Mouse (Mus musculus) thymus, postnatal 4 days (tissue): ENCODE results near the gene Rpl35a.
"Not testable (repeated sequence)": the region's sequence is repeated elsewhere in the genome, so short reads cannot be mapped to it uniquely, and the experiment has no call there.

Experiments used
- DNase-seq: peaks from one replicate; pipeline ENCODE4 v3.0.0; 2021

Rpl35a gene

DNA sequence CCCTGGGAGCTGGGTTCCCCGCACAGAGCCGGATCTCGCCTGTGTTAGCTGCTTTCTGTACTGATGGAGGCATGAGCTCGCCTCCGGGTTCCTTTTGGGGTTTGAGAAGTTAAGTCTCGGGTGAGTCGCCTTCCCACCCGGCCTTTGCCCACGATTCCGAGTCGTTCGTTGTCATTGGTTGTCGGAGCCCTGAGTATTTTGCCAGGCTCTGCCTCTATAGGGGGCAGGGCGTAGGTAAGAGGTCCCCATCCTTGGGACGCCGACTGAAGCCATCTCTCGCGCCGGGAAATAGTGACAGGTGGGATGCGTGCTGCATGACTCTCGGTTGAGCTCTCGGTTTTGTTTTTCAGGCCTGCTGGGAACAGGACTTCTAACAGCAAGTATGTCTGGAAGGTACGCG lies 533 bp downstream of the Rpl35a start:
- no peak for DNase-seq

DNA sequence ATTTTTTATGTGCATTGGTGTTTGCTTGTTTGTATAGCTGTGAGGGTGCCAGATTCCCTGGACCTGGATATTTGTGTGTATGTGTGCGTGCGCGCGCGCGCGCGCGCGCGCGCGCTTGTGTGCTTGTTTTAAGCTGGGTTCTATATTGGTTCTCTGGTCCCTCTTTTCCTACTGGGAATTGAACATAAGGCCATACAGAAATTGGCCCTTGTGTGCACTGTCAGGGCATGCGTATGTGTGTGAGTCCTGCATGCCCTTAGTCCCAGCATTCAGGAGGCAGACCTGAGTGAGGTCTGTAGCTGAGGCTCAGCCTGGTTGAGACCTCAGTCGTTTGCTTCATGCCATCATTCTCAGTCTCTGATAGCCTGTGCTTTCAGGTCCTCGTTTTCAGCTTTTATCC lies 1.8 kb downstream of the Rpl35a start:
- DNase-seq: no peak

DNA sequence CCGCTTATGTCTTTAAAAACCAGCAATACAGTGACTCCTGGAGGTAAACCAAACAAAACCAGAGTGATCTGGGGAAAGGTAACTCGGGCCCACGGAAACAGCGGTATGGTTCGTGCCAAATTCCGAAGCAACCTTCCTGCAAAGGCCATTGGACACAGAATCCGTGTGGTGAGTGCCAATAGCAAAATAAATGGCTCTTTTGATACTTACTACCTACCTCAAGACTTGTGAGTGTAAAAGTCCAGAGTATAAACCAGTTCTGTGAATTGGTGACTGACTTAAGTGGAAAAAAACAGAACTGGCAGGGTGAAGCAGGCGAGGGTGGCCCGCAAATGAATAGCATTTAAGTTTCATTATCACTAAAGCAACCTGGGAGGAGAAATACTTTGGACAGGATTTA lies 2.4 kb downstream of the Rpl35a start:
- DNase-seq: not testable (repeated sequence)

DNA sequence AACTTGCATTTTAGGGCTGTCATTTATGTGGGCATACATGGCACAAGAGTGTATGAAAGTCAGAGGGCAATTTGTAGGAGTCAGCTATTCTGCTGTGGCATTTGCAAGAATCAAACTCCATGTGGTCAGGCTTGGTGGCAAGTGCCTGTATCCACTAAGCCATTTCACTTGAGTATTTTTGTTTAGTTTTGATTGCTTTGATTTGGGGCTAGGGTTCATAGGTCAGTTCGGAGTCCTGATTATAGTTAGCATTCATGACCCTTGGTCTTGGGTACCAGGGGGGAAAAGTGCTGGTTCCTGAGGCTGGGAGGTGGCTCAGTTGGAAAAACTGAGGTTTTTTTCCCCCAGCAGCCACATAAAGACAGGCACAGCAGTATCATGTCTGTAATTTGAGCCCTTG lies 3.2 kb downstream of the Rpl35a start:
- DNase-seq: no peak

DNA sequence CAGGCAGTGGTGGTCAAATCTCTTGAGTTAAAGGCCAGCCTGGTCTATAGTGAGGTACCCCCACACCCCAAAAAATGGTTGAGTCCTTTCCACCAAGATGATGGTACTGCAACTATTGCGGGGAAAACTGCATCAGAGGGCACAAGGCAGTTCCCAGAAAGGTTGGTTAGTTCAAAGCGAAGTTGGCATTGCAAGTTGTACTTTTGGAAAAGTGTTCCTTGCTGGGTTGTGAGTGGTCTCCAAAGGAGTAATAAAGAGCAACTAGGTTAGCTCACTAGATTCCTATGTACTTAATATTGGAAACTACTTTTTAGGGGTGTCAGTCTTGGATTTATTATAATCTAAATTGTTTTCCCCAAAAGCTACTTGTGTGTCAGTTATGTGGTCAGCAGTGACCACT lies 4.7 kb downstream of the Rpl35a start:
- DNase-seq: no peak

DNA sequence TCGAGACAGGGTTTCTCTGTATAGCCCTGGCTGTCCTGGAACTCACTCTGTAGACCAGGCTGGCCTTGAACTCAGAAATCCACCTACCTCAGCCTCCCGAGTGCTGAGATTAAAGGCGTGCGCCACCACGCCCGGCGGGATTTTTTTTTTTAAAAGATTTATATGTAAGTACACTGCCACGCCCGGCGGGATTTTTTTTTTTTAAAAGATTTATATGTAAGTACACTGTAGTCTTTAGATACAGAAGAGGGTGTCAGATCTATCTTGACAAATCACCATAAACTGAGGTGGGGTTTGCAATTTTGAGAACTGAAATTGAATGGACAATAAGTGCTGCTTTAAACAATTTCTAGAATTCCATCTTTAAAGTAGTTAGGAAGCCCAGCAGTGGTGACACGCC lies 5.1 kb downstream of the Rpl35a start:
- no peak for DNase-seq

DNA sequence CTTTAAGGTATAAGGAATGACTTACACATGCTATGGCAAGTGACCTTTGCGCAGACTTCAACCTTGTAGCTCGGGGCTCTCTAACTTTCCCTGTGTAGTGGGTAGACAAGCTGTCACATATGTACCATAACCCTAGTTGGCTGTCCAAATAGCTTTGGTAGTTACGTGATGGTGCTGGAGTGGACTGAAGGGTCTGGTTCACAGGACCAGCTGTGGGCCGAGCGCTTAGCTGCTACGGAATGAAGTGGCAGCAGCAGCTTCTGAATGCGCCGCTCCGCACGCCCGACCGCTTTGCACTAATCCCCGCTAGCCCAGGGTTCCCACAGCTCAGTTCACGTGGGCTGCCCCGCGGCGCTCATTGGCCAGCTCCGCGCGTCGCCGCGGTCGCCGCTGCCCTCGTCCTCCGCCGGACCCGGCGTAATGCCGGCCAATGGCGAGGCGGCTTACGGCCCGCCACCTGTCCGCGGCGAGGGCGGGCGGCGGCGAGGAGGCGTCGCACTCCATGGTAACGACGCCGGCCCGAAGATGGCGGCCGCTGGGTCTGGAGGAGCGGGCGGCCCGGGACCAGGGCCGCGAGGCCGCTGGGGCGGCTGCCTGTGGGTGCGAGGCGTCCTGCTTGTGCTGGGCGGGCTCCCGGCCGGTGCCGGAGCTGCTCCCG lies 5.9 kb downstream of the Rpl35a start, which contains the start of gene Lmln:
Gene Lmln (plus strand): TSS at position 498 of the 658 bp plus-strand sequence.
- peak; percentile 72 for DNase-seq

DNA sequence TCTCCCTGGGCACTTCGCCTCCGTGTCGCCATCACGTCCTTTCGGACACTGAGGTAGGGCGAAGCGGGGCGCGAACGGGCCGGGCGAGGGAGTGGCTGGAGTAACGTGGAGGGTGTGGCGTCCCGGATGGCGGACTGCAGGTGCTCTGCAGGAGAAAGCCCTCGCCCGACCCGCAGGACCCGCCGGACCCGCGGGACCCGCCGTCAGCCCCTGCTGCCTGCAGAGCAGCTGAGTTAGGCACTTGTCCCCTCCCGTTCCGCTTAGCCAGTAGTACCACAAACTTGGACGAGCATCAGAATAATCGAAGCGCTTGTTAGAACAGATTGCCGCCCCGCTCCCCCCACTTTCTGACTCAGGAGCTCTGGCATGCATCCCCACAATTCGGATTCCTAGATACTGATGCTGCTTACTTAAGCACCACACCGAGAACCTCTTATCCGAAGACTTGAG lies 6.5 kb downstream of the Rpl35a start:
- peak; percentile 55 for DNase-seq

DNA sequence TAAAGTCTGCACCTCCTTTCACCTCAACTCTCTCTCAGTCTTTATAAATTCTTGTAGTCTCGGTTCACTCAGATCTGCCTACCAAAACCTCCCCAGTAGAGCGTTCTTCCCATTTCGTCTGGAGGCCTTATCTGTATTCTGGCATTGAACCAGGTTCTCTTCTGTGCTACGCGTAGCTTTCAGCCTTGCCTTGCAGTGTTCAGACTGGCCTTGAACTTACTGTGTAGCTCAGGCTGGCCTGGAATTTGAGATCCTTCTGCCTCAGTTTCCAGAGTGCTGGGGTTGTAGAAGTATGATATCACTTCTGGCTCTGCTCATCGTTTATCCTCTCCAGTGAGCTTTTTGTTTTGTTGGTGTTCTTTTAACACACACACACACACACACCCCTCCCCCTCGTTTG lies 7.0 kb downstream of the Rpl35a start:
- no peak for DNase-seq

DNA sequence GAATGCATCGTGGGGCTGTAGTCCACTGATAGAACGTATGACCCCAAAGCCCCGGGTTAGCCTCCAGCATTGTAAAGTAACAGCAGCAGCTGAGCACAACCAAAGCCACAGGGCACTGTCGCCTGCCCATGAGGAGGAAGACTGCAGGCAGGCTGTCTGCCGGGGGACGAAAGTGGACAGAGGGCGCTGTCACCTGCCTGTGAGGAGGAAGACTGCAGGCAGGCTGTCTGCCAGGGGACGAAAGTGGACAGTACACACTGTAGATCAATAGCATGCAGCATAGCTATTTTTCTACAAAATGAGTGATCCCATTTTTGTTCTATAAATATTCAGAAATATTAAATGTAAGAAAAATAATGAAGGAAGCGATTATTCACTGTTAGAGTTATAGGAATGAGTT lies 8.4 kb downstream of the Rpl35a start:
- DNase-seq: no peak

DNA sequence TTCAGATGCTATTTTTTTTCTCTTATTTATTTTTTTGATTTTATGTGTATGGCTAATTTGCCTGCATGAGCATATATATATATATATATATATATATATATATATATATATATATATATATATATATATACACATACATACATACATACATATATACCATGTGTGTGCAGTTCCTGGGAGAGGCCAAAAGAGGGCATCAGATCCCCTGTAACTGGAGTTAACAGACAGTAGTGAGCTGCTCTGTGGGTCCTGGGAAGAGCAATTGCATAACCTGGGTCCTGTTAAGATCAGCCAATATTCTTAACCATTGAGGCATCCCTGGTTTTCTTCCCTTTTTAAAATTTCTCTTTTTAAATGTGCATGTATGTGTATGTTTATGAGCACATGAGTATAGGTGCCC lies 14.7 kb downstream of the Rpl35a start:
- DNase-seq: no peak

DNA sequence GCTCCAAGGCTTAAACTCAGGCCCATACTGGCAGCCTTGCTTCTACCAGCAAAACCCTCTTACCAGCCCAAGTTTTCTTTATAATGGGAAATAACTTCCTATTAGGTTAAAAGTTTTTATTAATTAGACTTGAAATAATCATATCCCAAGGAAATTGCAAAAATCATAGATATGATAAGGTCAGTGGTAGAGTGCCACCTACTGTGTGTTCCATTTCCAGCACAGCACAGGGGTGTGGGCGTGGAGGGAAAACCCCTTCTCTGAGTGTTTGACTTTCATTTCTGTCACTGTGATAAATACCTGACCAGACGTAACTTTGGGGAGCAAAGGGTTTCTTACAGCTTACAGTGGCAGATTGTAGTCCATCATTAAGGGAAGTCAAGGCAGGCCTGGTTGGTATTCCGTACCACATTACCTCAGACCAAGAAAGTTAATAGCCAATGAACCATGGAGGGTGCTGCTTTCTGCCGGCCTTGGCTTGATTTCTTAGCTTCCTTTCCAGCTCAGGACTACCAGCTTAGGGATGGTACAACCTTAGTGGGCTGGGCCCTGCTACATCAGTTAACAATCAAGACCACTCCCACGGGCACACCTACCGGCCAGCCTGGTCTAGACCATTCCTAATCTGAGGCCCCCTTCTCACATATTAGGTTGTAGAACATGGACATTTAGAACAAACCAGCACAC lies 16.8 kb downstream of the Rpl35a start:
- DNase-seq: peak; percentile 34

DNA sequence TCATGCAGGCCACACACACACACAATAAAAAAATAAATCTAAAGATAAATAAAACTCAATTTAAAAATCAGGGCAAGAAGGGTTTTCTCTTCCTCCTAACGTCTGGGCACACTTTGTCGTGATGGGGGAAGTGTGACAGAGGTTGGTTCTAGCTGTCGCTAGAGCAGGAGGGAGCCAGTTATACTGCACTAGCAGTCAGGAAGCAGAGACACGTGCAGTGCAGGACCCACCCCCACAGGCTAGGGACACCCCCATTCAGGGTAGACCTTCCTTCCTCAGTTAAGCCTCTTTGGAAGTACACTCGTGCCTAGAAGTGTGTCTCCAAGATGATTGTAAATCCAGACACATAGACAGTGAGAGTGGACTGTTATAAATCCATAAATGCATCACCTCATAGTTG lies 18.7 kb downstream of the Rpl35a start:
- no peak for DNase-seq

DNA sequence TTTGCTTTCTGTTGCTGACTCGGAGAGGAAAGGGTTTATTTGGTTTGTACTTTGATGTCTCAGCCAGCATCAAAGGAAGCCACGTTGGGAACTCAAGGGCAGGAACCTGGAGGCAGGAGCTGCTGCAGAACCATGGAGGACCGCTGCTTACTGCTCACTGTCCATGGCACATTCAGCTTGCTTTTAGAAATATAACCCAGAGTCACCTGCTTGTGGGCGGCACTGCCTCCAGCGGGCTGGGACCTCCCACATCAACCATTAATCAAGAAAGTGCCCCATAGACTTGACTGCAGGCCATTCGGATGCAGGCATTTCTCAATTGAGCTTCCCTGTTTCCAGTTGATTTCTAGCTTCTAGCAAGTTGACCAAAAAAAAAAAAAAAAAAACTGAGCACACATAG lies 19.8 kb downstream of the Rpl35a start:
- DNase-seq: no peak

DNA sequence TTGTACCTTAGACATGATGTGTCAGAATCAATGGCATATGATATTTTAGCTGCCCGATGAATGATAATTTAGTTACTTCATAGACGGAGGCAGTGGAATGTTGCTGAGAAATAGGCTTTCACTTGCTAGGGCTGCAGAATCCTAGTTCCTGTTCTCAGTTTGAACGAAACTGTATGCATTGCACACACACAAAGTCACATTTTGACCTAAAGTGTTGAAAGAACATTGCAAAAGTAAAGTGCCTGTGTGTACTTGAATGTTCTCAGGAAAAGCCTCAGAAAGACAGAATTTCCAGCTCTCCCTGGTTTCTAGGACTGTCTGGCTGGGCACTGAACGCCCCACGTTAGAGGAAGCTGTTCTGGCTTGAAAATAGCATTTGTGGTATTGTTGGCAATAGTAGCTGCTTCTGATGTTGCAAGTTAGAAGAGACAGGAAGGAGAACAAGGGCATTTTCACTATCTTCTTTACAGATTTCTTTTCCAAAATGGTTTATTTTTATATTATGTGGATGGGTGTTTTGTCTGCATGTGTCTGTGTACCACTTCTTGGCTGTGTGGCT lies 20.9 kb downstream of the Rpl35a start:
- no peak for DNase-seq

DNA sequence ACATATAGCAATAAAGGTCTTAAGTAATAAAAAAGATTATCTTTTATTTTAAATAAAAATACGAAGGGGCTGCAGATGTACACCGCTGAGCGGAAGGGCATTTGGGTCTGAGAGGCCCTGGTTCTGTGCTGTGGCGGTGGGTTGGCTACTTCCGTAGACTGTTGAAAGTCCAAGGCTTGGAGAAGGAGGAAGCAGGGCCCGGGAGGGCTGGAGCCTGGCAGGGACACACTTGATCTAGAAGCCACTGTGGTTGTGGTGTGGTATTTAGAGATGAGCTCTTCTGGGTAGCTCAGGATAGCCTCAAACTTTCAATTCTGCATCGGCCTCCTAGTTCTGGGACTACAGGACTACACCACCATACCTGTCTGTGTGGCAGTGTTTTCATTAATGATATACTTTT lies 23.8 kb downstream of the Rpl35a start:
- DNase-seq: no peak

DNA sequence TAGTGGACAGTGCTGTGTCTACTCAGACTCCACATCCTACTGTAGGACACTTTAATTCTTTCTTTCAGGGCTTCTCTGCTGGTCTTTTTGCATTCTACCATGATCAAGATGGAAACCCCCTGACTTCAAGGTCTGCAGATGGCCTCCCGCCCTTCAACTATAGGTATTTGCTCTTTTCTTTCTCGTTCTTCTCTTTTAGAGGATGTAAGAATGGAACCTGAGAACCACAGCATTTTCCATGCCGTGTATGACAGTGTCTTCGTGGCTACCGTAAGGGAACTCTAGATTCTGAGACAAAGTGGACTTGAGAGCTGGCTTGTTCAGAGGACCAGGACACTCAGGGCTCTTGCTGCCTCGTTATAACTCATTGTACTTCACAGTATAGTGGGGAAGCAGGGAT lies 26.7 kb downstream of the Rpl35a start:
- no peak for DNase-seq

DNA sequence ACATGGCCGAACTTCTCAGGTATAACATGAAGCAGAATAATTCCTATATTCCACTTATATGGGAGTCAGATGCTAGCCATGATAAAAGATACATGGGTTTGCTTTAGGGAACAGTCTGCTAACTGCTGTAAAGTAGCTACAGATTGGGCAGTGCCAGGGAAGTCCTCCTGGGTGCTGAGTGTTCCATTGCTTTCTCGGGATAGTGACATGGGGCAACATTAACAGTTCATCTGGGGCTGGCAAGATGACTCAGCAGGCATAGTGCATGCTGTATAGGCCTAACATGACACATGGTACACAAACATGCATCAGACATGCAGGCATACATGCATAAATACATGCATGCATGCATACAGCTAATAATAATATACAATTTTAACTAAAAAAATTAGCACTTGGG lies 27.7 kb downstream of the Rpl35a start:
- no peak for DNase-seq

DNA sequence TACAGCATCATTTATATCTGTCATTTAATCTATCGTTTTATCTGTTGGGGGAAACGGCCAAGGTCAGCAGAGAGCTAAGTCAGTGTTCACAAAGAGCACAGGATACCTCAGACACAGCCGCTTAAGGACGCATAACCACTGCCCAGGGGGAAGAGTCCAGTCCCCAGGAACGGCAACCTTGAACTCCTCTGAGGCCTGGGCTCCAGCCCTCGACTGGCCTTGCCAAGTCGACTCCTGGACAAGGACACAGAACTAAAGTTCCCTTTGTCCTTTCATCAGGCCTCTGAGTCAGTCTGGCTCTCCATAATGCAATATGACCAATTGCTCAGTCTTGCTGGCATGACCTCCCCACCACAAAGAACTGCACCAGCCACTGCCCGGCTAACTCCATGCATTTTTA lies 29.4 kb downstream of the Rpl35a start:
- DNase-seq: no peak
